Mouse (Mus musculus) lung, postnatal 0 days (tissue): Measurements from ENCODE around the gene Wdtc1.

Experiments used
- CTCF ChIP-seq: IDR thresholded peaks from 2 replicates; pipeline ENCODE4 v1.5.1; 2016; ENCODE audit warnings: antibody characterized with exemption, mild to moderate bottlenecking
- EP300 ChIP-seq: IDR thresholded peaks from 2 replicates; pipeline ENCODE4 v1.6.1; 2016; ENCODE audit warnings: antibody characterized with exemption, mild to moderate bottlenecking, control low read depth

GRCm38 (mm10) chr4:133297360-133297759 lies 55.9 kb downstream of the Wdtc1 start:
- TF ChIP-seq CTCF (no peak), EP300 (no peak)
